Mouse (Mus musculus): Measurements from ENCODE around the gene Nap1l1. TPM values are rescaled to one million over a fixed set of nuclear protein-coding genes. Genes with fewer than 3 reads are reported as not detected.

The Nap1l1 gene
- total RNA-seq, 2 experiments from 2014 or later = 63.3 to 82.9 TPM

Other genes starting within 250 kb of the Nap1l1 start
- 1 to 10 TPM; 2.2 to 2.7 TPM for gene Bbs10, start 174.5 kb upstream of the Nap1l1 start, total RNA-seq (2021)
- gene Phlda1, start 33.1 kb downstream of the Nap1l1 start, total RNA-seq (2021) = 1 to 10 TPM; 7.2 to 8.2 TPM